Mouse (Mus musculus): ENCODE results near the gene Sept7.

Sept7 gene

DNA sequence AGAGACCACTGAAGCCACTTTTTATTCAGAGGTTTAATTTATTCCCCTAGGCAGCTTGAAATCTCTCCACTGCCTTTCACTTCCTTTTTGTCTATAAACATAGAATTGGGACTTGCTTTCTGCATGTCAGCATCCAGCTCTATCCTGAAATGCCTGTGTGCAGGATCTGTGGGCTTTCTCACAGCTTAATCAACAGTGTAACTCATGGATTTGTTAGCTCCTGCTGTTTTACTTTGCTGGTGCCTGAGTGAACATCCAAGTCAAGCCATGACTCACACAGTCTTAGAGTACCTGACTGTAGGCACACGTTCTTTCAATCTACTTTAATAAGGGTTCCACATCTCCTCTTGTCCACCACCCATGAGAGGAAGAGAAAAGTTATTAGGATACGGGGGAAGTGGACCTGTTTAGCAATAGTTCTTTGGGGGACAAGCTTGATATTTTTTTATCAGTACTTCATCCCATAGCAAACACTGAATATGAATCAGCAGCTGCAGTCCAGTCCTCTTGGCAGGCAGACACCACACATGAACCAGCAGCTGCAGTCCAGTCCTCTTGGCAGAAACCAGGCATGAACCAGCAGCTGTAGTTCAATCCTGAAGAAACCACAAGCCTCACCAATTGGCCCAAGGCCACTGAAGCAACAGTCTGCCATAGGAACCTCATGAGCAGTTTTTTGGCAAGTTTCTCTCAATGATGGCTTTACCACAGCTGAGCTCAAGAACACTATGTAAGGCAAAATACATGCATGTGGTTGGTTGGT lies 85.4 kb downstream of the Sept7 start:
- in situ Hi-C loops (cut with MboI; ENCODE audit: low pct_unique_long_range_greater_than_20kb in 1 of 2, low sequenced_read_pairs in 2 of 2, unreplicated experiment in 1 of 2), result loop anchor here in 1 of 2 experiments (25.0 kb wide), 1 partner anchor 250 kb away; no protein-coding TSS in a partner anchor

DNA sequence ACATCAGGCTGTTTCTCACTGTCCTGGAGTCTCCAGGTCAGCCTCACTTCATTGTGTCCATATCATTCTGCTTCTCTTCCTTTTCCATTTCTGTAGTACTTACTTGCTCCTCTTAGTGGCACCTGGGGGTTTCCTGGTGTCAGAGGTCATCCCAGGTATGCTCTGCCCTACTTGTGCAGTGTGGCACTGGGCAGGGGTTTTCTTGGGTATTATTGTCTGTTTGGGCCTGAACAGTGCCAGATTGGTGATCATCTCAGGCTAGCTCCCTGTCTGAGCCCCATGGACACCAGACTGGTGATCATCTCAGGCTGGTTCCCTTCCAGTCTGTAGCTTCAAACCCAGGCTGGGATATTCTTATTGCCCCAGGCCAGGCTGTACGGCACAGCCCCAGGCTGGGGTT lies 88.2 kb downstream of the Sept7 start:
- in situ Hi-C loops (cut with MboI; ENCODE audit: low pct_unique_long_range_greater_than_20kb in 1 of 2, low sequenced_read_pairs in 2 of 2, unreplicated experiment in 1 of 2), result loop anchor here in 1 of 2 experiments (25.0 kb wide), 1 partner anchor 247 kb away; no protein-coding TSS in a partner anchor

DNA sequence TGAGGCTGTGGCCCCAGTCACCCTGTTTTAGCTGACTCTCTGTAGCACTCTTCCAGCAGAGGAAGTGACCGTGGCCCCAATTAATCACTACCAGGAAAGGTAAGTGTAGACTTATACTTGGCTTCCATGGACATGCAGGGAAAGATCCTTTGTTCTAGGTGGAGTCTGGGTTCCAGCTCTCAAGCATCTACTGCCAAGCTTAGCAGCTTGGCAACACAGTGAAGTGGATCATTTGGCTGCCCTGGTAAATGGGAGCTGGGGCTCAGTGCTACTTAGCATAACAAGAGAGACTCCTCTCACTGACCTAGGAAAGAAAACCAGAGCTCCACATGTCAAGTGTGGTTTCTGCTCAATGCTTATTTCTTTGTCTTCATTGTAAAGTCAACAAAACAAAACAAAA lies 101.5 kb downstream of the Sept7 start:
- in situ Hi-C loops (cut with MboI; ENCODE audit: low pct_unique_long_range_greater_than_20kb in 1 of 2, low sequenced_read_pairs in 2 of 2, unreplicated experiment in 1 of 2), result no loop called here

DNA sequence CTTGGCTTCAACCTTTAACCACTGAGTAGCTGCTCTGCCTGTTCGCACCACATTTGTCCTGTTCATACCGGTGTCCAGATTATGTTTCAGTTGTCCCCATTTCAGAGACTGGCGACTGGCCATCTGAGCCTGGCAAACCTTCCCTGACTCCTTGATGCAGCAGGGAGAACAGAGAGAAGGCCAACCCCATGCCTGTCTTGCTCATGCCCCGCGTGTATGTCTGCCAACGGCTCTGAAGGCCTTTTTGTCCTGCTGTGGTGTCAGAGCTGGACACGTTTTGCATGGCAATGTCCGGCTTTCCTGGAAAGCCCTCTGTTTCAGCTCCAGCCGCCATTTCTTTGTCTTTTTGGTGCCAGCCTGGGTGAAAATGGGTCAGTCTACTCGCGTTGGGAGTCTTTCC lies 103.6 kb downstream of the Sept7 start:
- in situ Hi-C loops (cut with MboI; ENCODE audit: low pct_unique_long_range_greater_than_20kb in 1 of 2, low sequenced_read_pairs in 2 of 2, unreplicated experiment in 1 of 2), result no loop called here

DNA sequence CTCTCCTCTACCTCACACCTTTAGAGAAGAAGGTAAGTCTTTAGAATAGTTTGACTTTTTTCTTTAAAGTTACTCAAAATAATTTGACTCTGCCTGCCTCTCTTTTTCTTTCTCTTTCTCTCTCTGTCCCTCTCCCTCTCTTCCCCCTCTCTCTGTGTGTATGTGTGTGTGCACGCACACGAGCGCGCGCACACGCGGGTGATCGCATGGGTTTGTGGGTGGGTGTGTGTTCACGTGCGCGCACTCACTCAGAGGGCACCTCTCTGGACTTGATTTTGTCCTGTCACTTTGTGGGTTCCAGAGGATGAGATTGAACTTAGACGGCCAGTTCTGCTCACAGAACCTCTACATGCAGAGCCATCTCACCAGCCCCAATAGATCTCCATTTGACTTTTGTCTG lies 105.3 kb downstream of the Sept7 start:
- in situ Hi-C loops (cut with MboI; ENCODE audit: low pct_unique_long_range_greater_than_20kb in 1 of 2, low sequenced_read_pairs in 2 of 2, unreplicated experiment in 1 of 2), result no loop called here

DNA sequence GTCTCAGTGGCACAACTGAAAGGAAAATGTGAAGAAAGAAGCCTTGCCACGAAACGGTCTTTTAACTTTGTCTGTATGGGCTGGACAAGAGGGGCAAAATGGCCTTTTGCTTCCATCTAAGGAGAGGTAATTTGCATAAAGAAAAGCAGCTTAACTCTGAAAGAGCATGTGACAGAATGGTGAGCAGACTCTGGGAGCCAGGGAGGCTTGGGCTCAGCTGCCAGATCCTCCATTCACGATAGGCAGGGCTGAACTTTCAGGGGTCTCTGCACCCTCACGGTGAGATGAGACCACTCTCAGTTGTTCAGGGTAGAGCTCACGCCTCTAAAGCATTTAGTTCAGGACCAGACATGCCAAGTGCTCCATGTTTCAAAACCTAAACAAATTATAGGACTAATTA lies 105.8 kb downstream of the Sept7 start:
- in situ Hi-C loops (cut with MboI; ENCODE audit: low pct_unique_long_range_greater_than_20kb in 1 of 2, low sequenced_read_pairs in 2 of 2, unreplicated experiment in 1 of 2), result no loop called here

All from mouse embryonic stem cell (cell line).